Mouse (Mus musculus): Measurements from ENCODE around the gene Ubap1l. TPM values are rescaled to one million over a fixed set of nuclear protein-coding genes. Genes with fewer than 3 reads are reported as not detected.
A peak's percentile ranks its signal among the peaks of the same experiment; 100 is the strongest.

The Ubap1l gene
- polyA plus RNA-seq (2015; fragmentation: Nextera tagmentation; extraction: Ambion mirVana) = 0.14 and 0.21 TPM in 2 replicates

- WGBS = 57% methylated on average over 16 of the region's 16 CpGs
- H3K9ac ChIP-seq (ENCODE audit: low read depth, low read length) = no peak within 1 kb of the TSS
- no peak within 1 kb of the TSS for H3K4me3 ChIP-seq (ENCODE audit: low read depth, low read length)
- TF ChIP-seq CTCF (IDR thresholded peaks at IDR 0.05; ENCODE audit: low read depth) = no peak
- no peaks in the 10 kb centered on the region for H3K27me3 ChIP-seq (replicated peaks; ENCODE audit: control insufficient read depth, insufficient read depth, low read length)
- ATAC-seq = peak; percentile 28; the same call in 1 of the 2 replicates
- H3K36me3 ChIP-seq (ENCODE audit: control insufficient read depth, insufficient read depth) = peaks cover 45% of the 10 kb centered on the region
- no peak within 1 kb of the TSS for H3K4me2 ChIP-seq (replicated peaks; ENCODE audit: low read depth)
- peak within 1 kb of the TSS; percentile 15; the same call in 1 of the 2 replicates for H3K27ac ChIP-seq (ENCODE audit: low read depth, low read length)
- H3K9me3 ChIP-seq (ENCODE audit: control insufficient read depth) = no peaks in the 10 kb centered on the region
- no peaks in the 10 kb centered on the region for H3K4me1 ChIP-seq (replicated peaks; ENCODE audit: control insufficient read depth, insufficient read depth, low read length)
These were observed at the start of gene Ubap1l for GRCm38 (mm10) chr9:65360641-65361448. Gene Ubap1l, plus strand, starts transcription at chr9:65361041.

- TF ChIP-seq CTCF (IDR thresholded peaks at IDR 0.05; ENCODE audit: low read depth) = no peak
- 95% methylated on average over 4 of the region's 4 CpGs for WGBS
- Histone ChIP-seq H3K4me1 (replicated peaks; ENCODE audit: control insufficient read depth, insufficient read depth, low read length) (no peaks in the 10 kb centered on the region), H3K9me3 (ENCODE audit: control insufficient read depth) (no peaks in the 10 kb centered on the region), H3K27me3 (replicated peaks; ENCODE audit: control insufficient read depth, insufficient read depth, low read length) (no peaks in the 10 kb centered on the region), H3K36me3 (ENCODE audit: control insufficient read depth, insufficient read depth) (peaks cover 47% of the 10 kb centered on the region), H3K27ac (ENCODE audit: low read depth, low read length) (no peak overlapping the region), H3K4me2 (replicated peaks; ENCODE audit: low read depth) (no peak overlapping the region), H3K4me3 (ENCODE audit: low read depth, low read length) (no peak overlapping the region), H3K9ac (ENCODE audit: low read depth, low read length) (no peak overlapping the region)
- 0 out of 2 replicates have a peak, but pooled peaks have one; percentile 38 for ATAC-seq
These were observed 48.0 kb upstream of the Ubap1l start for GRCm38 (mm10) chr9:65312669-65313357.

GRCm38 (mm10) chr9:65313846-65314245 lies 47.0 kb upstream of the Ubap1l start:
- Histone ChIP-seq H3K4me3 (ENCODE audit: low read depth, low read length) (no peak overlapping the region), H3K36me3 (ENCODE audit: control insufficient read depth, insufficient read depth) (peaks cover 43% of the 10 kb centered on the region)
- ATAC-seq = no peak

GRCm38 (mm10) chr9:65322255-65322900 lies 38.5 kb upstream of the Ubap1l start:
- no peak overlapping the region for H3K4me3 ChIP-seq (ENCODE audit: low read depth, low read length)
- H3K9ac ChIP-seq (ENCODE audit: low read depth, low read length) = no peak overlapping the region
- H3K4me1 ChIP-seq (replicated peaks; ENCODE audit: control insufficient read depth, insufficient read depth, low read length) = no peaks in the 10 kb centered on the region
- H3K36me3 ChIP-seq (ENCODE audit: control insufficient read depth, insufficient read depth) = peaks cover 68% of the 10 kb centered on the region
- no peak for ATAC-seq
- H3K27me3 ChIP-seq (replicated peaks; ENCODE audit: control insufficient read depth, insufficient read depth, low read length) = no peaks in the 10 kb centered on the region
- H3K27ac ChIP-seq (ENCODE audit: low read depth, low read length) = no peak overlapping the region
- no peak overlapping the region for H3K4me2 ChIP-seq (replicated peaks; ENCODE audit: low read depth)
- H3K9me3 ChIP-seq (ENCODE audit: control insufficient read depth) = no peaks in the 10 kb centered on the region
- WGBS = 77% methylated on average over 11 of the region's 11 CpGs
- TF ChIP-seq CTCF (IDR thresholded peaks at IDR 0.05; ENCODE audit: low read depth) = no peak

More at GRCm38 (mm10) chr9:65313846-65314245, 47.0 kb upstream of the Ubap1l start:
- no peak overlapping the region for H3K27ac ChIP-seq (ENCODE audit: low read depth, low read length)
- TF ChIP-seq CTCF (IDR thresholded peaks at IDR 0.05; ENCODE audit: low read depth) = no peak
- WGBS = 93% methylated on average over 1 of the region's 1 CpGs
- no peaks in the 10 kb centered on the region for H3K9me3 ChIP-seq (ENCODE audit: control insufficient read depth)
- no peak overlapping the region for H3K4me2 ChIP-seq (replicated peaks; ENCODE audit: low read depth)
- no peaks in the 10 kb centered on the region for H3K4me1 ChIP-seq (replicated peaks; ENCODE audit: control insufficient read depth, insufficient read depth, low read length)
- H3K9ac ChIP-seq (ENCODE audit: low read depth, low read length) = no peak overlapping the region
- no peaks in the 10 kb centered on the region for H3K27me3 ChIP-seq (replicated peaks; ENCODE audit: control insufficient read depth, insufficient read depth, low read length)

GRCm38 (mm10) chr9:65325971-65326370 lies 34.9 kb upstream of the Ubap1l start:
- Histone ChIP-seq H3K9ac (ENCODE audit: low read depth, low read length) (no peak overlapping the region), H3K4me3 (ENCODE audit: low read depth, low read length) (no peak overlapping the region), H3K4me2 (replicated peaks; ENCODE audit: low read depth) (no peak overlapping the region), H3K27ac (ENCODE audit: low read depth, low read length) (no peak overlapping the region), H3K4me1 (replicated peaks; ENCODE audit: control insufficient read depth, insufficient read depth, low read length) (no peaks in the 10 kb centered on the region), H3K27me3 (replicated peaks; ENCODE audit: control insufficient read depth, insufficient read depth, low read length) (no peaks in the 10 kb centered on the region), H3K36me3 (ENCODE audit: control insufficient read depth, insufficient read depth) (peaks cover 64% of the 10 kb centered on the region), H3K9me3 (ENCODE audit: control insufficient read depth) (no peaks in the 10 kb centered on the region)
- TF ChIP-seq CTCF (IDR thresholded peaks at IDR 0.05; ENCODE audit: low read depth) = no peak
- ATAC-seq = no peak

- Histone ChIP-seq H3K4me2 (replicated peaks; ENCODE audit: low read depth) (no peak overlapping the region), H3K36me3 (ENCODE audit: control insufficient read depth, insufficient read depth) (peaks cover 61% of the 10 kb centered on the region), H3K4me3 (ENCODE audit: low read depth, low read length) (no peak overlapping the region), H3K4me1 (replicated peaks; ENCODE audit: control insufficient read depth, insufficient read depth, low read length) (no peaks in the 10 kb centered on the region), H3K27me3 (replicated peaks; ENCODE audit: control insufficient read depth, insufficient read depth, low read length) (no peaks in the 10 kb centered on the region), H3K27ac (ENCODE audit: low read depth, low read length) (no peak overlapping the region), H3K9me3 (ENCODE audit: control insufficient read depth) (no peaks in the 10 kb centered on the region), H3K9ac (ENCODE audit: low read depth, low read length) (no peak overlapping the region)
- WGBS = 95% methylated on average over 2 of the region's 2 CpGs
- ATAC-seq = no peak
- TF ChIP-seq CTCF (IDR thresholded peaks at IDR 0.05; ENCODE audit: low read depth) = no peak
These were observed 33.5 kb upstream of the Ubap1l start for GRCm38 (mm10) chr9:65327371-65327770.

Measured in intestine, postnatal 0 days (tissue).